Mouse (Mus musculus): ENCODE results near the gene Zfp365. TPM values are rescaled to one million over a fixed set of nuclear protein-coding genes. Genes with fewer than 3 reads are reported as not detected.

Gene Zfp365
- polyA plus RNA-seq, 1 experiment from 2014 or later: 1.1 TPM

DNA sequence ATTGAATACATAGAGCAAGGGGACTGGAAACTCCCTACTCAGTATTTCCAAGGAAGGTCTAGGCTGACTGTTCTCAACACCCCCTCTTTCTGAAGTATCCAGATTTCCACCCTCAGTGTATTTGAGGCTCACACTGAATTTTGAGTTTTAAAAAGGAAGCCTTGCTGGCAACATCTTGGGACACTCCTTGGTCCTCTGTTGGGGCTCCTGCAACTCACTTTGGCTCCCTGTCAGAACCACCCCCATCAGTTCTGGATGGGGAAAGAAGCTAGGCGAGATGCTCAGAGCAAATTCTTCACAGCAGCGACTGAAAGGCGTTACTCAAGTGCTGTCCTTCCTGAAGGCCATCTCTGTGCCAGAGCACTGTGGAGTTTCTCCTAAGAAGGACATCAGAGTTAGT lies 47.4 kb downstream of the Zfp365 start:
- ATAC-seq (ENCODE audit: low FRiP score, low TSS enrichment): no peak
- Histone ChIP-seq H3K9me3 (ENCODE audit: control insufficient read depth, low read length) (no peaks in the 10 kb centered on the region), H3K4me3 (ENCODE audit: low read length) (no peak overlapping the region), H3K4me1 (ENCODE audit: control insufficient read depth, insufficient read depth, low read length) (no peaks in the 10 kb centered on the region), H3K9ac (ENCODE audit: low read depth, low read length) (no peak overlapping the region), H3K27ac (ENCODE audit: low read depth, low read length) (no peak overlapping the region), H3K4me2 (replicated peaks; ENCODE audit: low read depth, low read length) (no peak overlapping the region), H3K27me3 (ENCODE audit: control insufficient read depth, insufficient read depth, low read length) (no peaks in the 10 kb centered on the region), H3K36me3 (ENCODE audit: control insufficient read depth, insufficient read depth, low read length) (no peaks in the 10 kb centered on the region)
- 76% methylated on average over 3 of the region's 3 CpGs for WGBS

- Histone ChIP-seq H3K4me3 (ENCODE audit: low read length) (no peak overlapping the region), H3K4me2 (replicated peaks; ENCODE audit: low read depth, low read length) (peak overlapping the region; percentile 19; the same call in 1 of the 2 replicates), H3K27me3 (ENCODE audit: control insufficient read depth, insufficient read depth, low read length) (no peaks in the 10 kb centered on the region), H3K27ac (ENCODE audit: low read depth, low read length) (no peak overlapping the region), H3K36me3 (ENCODE audit: control insufficient read depth, insufficient read depth, low read length) (no peaks in the 10 kb centered on the region), H3K4me1 (ENCODE audit: control insufficient read depth, insufficient read depth, low read length) (no peaks in the 10 kb centered on the region), H3K9ac (ENCODE audit: low read depth, low read length) (no peak overlapping the region), H3K9me3 (ENCODE audit: control insufficient read depth, low read length) (no peaks in the 10 kb centered on the region)
- no peak for ATAC-seq (ENCODE audit: low FRiP score, low TSS enrichment)
- 12% methylated on average over 7 of the region's 7 CpGs for WGBS
These were observed 50.1 kb downstream of the Zfp365 start for GRCm38 (mm10) chr10:67862331-67862730.

DNA sequence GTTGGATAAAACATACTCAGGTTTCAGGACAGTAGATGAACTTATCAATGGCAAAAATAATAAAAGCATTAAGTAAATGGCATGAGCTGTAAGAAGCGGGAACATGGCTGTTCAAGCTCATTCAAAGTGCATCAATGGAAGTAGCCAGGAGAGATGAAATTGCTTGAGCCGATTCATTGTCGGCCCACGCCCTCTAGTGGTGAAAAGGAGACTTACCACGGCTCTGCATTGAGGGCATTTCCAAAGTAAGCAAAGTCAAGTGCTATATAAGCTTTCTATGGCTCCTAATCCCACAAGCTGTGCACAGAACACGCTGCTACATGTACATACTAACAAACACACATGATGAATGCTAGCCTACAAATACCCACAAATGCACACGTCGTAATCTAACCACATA lies 53.6 kb downstream of the Zfp365 start:
- Histone ChIP-seq H3K4me3 (ENCODE audit: low read length) (no peak overlapping the region), H3K36me3 (ENCODE audit: control insufficient read depth, insufficient read depth, low read length) (no peaks in the 10 kb centered on the region), H3K4me2 (replicated peaks; ENCODE audit: low read depth, low read length) (no peak overlapping the region), H3K9me3 (ENCODE audit: control insufficient read depth, low read length) (no peaks in the 10 kb centered on the region), H3K9ac (ENCODE audit: low read depth, low read length) (no peak overlapping the region), H3K27me3 (ENCODE audit: control insufficient read depth, insufficient read depth, low read length) (no peaks in the 10 kb centered on the region), H3K4me1 (ENCODE audit: control insufficient read depth, insufficient read depth, low read length) (no peaks in the 10 kb centered on the region), H3K27ac (ENCODE audit: low read depth, low read length) (no peak overlapping the region)
- no peak for ATAC-seq (ENCODE audit: low FRiP score, low TSS enrichment)
- 14% methylated on average over 8 of the region's 8 CpGs for WGBS

- Histone ChIP-seq H3K36me3 (ENCODE audit: control insufficient read depth, insufficient read depth, low read length) (no peaks in the 10 kb centered on the region), H3K4me1 (ENCODE audit: control insufficient read depth, insufficient read depth, low read length) (no peaks in the 10 kb centered on the region), H3K4me2 (replicated peaks; ENCODE audit: low read depth, low read length) (no peak overlapping the region), H3K9ac (ENCODE audit: low read depth, low read length) (no peak overlapping the region), H3K9me3 (ENCODE audit: control insufficient read depth, low read length) (no peaks in the 10 kb centered on the region), H3K27me3 (ENCODE audit: control insufficient read depth, insufficient read depth, low read length) (no peaks in the 10 kb centered on the region), H3K4me3 (ENCODE audit: low read length) (no peak overlapping the region), H3K27ac (ENCODE audit: low read depth, low read length) (no peak overlapping the region)
- 86% methylated on average over 4 of the region's 4 CpGs for WGBS
- ATAC-seq (ENCODE audit: low FRiP score, low TSS enrichment): no peak
These were observed 54.9 kb downstream of the Zfp365 start for GRCm38 (mm10) chr10:67857561-67857906.

GRCm38 (mm10) chr10:67856791-67857560 lies 55.5 kb downstream of the Zfp365 start:
- Histone ChIP-seq H3K4me1 (ENCODE audit: control insufficient read depth, insufficient read depth, low read length) (no peaks in the 10 kb centered on the region), H3K27ac (ENCODE audit: low read depth, low read length) (no peak overlapping the region), H3K9ac (ENCODE audit: low read depth, low read length) (no peak overlapping the region), H3K36me3 (ENCODE audit: control insufficient read depth, insufficient read depth, low read length) (no peaks in the 10 kb centered on the region), H3K4me3 (ENCODE audit: low read length) (no peak overlapping the region), H3K4me2 (replicated peaks; ENCODE audit: low read depth, low read length) (no peak overlapping the region), H3K27me3 (ENCODE audit: control insufficient read depth, insufficient read depth, low read length) (no peaks in the 10 kb centered on the region), H3K9me3 (ENCODE audit: control insufficient read depth, low read length) (no peaks in the 10 kb centered on the region)
- WGBS: 95% methylated on average over 14 of the region's 14 CpGs
- no peak for ATAC-seq (ENCODE audit: low FRiP score, low TSS enrichment)

DNA sequence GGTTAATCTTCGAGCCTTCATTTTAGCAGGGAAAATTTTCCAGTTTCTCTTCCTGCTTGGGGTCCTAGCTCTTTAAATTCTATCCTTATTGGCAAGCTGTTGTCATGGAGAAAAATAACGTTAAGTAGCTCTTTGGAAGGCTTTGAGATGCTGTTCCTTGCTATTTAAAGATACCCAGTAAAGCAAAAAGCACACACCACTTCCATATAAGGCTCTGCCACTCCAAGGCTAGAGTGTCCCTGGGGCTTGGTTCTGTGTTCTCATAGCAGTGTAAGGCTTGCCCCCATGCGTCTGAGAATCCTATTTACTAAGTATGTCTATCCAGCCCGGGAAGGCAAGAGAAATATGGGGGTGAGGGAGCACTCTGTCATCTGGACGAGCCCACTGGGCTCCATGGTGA lies 56.7 kb downstream of the Zfp365 start:
- Histone ChIP-seq H3K4me3 (ENCODE audit: low read length) (no peak overlapping the region), H3K4me1 (ENCODE audit: control insufficient read depth, insufficient read depth, low read length) (no peaks in the 10 kb centered on the region), H3K4me2 (replicated peaks; ENCODE audit: low read depth, low read length) (no peak overlapping the region), H3K9me3 (ENCODE audit: control insufficient read depth, low read length) (no peaks in the 10 kb centered on the region), H3K27me3 (ENCODE audit: control insufficient read depth, insufficient read depth, low read length) (no peaks in the 10 kb centered on the region), H3K9ac (ENCODE audit: low read depth, low read length) (no peak overlapping the region), H3K36me3 (ENCODE audit: control insufficient read depth, insufficient read depth, low read length) (no peaks in the 10 kb centered on the region), H3K27ac (ENCODE audit: low read depth, low read length) (no peak overlapping the region)
- ATAC-seq (ENCODE audit: low FRiP score, low TSS enrichment): no peak
- WGBS: 65% methylated on average over 5 of the region's 5 CpGs

DNA sequence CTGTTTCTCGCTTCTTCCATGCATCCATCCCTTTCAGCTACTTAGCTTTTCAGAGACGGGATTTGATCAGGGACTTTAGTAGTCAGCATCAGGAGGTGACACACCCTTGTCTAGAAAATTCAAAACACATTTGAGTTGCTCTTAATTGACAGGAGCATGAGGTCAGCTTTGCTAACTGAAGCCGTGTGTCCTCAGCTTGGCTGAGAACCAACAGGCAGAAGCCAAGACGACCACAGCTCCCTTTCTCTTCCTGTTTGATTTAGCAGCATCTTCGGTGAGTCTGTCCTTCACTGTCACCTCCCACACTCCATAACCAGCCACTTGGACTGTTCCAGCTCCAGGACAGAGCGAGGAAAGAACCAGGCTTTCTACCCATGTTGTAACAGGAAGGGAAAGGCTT lies 60.1 kb downstream of the Zfp365 start:
- no peak for ATAC-seq (ENCODE audit: low FRiP score, low TSS enrichment)
- H3K4me1 ChIP-seq (ENCODE audit: control insufficient read depth, insufficient read depth, low read length): no peaks in the 10 kb centered on the region
- no peak overlapping the region for H3K27ac ChIP-seq (ENCODE audit: low read depth, low read length)

GRCm38 (mm10) chr10:67851079-67851478 lies 61.4 kb downstream of the Zfp365 start:
- Histone ChIP-seq H3K9ac (ENCODE audit: low read depth, low read length) (no peak overlapping the region), H3K27me3 (ENCODE audit: control insufficient read depth, insufficient read depth, low read length) (no peaks in the 10 kb centered on the region), H3K27ac (ENCODE audit: low read depth, low read length) (no peak overlapping the region), H3K4me2 (replicated peaks; ENCODE audit: low read depth, low read length) (no peak overlapping the region), H3K4me3 (ENCODE audit: low read length) (no peak overlapping the region), H3K36me3 (ENCODE audit: control insufficient read depth, insufficient read depth, low read length) (no peaks in the 10 kb centered on the region), H3K9me3 (ENCODE audit: control insufficient read depth, low read length) (no peaks in the 10 kb centered on the region), H3K4me1 (ENCODE audit: control insufficient read depth, insufficient read depth, low read length) (no peaks in the 10 kb centered on the region)
- peak; percentile 57 for ATAC-seq (ENCODE audit: low FRiP score, low TSS enrichment)
- WGBS: 39% methylated on average over 6 of the region's 6 CpGs

More for the DNA sequence above, 60.1 kb downstream of the Zfp365 start:
- no peaks in the 10 kb centered on the region for H3K27me3 ChIP-seq (ENCODE audit: control insufficient read depth, insufficient read depth, low read length)
- WGBS: 68% methylated on average over 6 of the region's 6 CpGs
- H3K9me3 ChIP-seq (ENCODE audit: control insufficient read depth, low read length): no peaks in the 10 kb centered on the region
- no peak overlapping the region for H3K9ac ChIP-seq (ENCODE audit: low read depth, low read length)
- H3K4me2 ChIP-seq (replicated peaks; ENCODE audit: low read depth, low read length): no peak overlapping the region
- no peak overlapping the region for H3K4me3 ChIP-seq (ENCODE audit: low read length)
- no peaks in the 10 kb centered on the region for H3K36me3 ChIP-seq (ENCODE audit: control insufficient read depth, insufficient read depth, low read length)

- Histone ChIP-seq H3K4me3 (ENCODE audit: low read length) (no peak overlapping the region), H3K4me2 (replicated peaks; ENCODE audit: low read depth, low read length) (no peak overlapping the region), H3K9ac (ENCODE audit: low read depth, low read length) (no peak overlapping the region), H3K27ac (ENCODE audit: low read depth, low read length) (no peak overlapping the region), H3K9me3 (ENCODE audit: control insufficient read depth, low read length) (no peaks in the 10 kb centered on the region), H3K27me3 (ENCODE audit: control insufficient read depth, insufficient read depth, low read length) (no peaks in the 10 kb centered on the region), H3K4me1 (ENCODE audit: control insufficient read depth, insufficient read depth, low read length) (no peaks in the 10 kb centered on the region), H3K36me3 (ENCODE audit: control insufficient read depth, insufficient read depth, low read length) (no peaks in the 10 kb centered on the region)
- 87% methylated on average over 14 of the region's 14 CpGs for WGBS
- ATAC-seq (ENCODE audit: low FRiP score, low TSS enrichment): no peak
These were observed 66.3 kb downstream of the Zfp365 start for GRCm38 (mm10) chr10:67846016-67846650.

Measured in kidney, embryonic 14.5 days (tissue).